Mouse (Mus musculus): ENCODE measurements at regions not wholly inside any gene's neighbourhood (a gene's known extent, or its start where the extent isn't known, plus 50 kb on each side); places are given as distances from the start of the nearest gene placed in this dataset.

GRCm38 (mm10) chr4:75466880-75467327 lies 188.8 kb upstream of the Dmac1 start:
- DNase-seq (ENCODE audit: low read depth), result no peak

GRCm38 (mm10) chr4:75463579-75463978 lies 185.5 kb upstream of the Dmac1 start:
- DNase-seq (ENCODE audit: low read depth), result no peak

DNA sequence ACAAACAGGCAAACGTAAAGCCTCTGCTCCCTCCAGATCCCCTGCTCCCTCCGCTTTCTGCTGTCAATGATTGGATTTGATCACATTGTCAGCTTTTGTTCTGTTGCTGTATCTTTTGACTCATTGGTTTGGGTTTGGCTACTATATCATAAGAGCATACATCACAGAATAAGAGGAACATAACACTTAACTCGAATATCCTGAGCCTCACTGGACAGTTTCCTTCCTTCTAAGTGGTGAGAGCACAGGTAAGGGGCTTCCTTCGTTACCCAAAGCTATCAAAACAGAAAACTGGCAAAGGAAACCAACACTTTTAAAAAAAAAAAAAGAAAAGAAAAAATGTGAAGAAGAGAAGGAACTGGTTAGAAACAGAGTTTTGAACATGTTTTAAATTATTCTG lies 171.4 kb upstream of the Dmac1 start:
- no peak for DNase-seq (ENCODE audit: low read depth)

DNA sequence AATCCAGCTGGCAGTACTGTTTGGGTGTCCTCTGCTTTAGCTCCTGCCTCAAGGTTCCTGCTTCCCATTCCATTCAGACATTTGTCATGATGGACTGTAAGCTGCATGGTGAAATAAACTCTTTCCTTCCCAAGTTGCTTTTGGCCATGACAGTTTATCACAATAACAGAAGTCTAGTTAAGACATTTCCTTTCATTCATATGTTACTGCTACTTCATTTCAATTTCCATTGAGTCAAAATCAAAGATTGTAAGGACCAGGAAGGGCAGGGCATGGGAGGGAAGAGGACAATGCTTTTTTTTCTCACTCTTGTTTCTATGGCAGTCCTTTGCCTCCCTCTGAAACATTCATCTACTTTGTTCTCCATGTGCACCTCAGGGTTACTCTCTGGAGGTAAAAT lies 145.2 kb upstream of the Dmac1 start:
- DNase-seq (ENCODE audit: low read depth), result no peak

DNA sequence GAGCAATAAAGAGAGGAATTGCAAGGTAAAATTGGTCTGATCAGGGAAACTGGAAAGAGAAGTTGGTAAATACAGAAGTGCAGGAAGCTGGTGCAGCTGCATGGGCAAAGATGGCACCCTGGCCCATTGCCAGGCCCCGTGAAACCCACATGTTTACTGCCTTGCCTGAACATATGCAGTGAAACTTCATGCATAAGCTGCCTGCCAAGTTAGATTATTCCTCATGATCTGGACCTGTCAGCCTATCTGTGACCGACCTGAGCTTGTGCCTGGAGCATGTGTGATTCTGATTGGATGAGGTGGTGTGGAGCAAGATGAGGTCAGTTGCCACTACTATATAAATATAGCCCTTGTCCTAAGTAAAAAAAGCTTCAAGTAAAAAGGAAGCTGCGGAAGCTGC lies 122.6 kb upstream of the Dmac1 start:
- peak; percentile 7 for DNase-seq (ENCODE audit: low read depth)

DNA sequence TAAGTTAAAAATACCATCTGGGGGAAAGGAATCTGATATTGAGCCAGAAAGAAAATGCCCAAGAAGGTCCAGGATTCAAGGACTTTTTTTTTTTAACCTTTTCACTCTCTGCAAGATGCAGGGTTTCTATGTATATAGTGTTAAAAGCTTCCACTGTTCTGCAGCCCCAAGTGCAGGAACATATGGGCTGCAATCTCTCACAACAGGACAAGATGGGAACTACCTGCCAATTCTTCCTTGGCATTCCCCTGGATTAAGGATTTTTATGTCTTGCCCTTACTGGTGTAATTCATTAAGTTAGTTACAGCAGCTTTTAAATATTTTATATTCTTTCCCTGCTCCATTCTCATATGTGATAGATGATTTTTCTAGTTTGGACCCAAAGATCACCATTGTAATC lies 116.9 kb upstream of the Dmac1 start:
- no peak for DNase-seq (ENCODE audit: low read depth)

- no peak for DNase-seq (ENCODE audit: low read depth)
These were observed 116.2 kb upstream of the Dmac1 start for GRCm38 (mm10) chr4:75394264-75394663.

DNA sequence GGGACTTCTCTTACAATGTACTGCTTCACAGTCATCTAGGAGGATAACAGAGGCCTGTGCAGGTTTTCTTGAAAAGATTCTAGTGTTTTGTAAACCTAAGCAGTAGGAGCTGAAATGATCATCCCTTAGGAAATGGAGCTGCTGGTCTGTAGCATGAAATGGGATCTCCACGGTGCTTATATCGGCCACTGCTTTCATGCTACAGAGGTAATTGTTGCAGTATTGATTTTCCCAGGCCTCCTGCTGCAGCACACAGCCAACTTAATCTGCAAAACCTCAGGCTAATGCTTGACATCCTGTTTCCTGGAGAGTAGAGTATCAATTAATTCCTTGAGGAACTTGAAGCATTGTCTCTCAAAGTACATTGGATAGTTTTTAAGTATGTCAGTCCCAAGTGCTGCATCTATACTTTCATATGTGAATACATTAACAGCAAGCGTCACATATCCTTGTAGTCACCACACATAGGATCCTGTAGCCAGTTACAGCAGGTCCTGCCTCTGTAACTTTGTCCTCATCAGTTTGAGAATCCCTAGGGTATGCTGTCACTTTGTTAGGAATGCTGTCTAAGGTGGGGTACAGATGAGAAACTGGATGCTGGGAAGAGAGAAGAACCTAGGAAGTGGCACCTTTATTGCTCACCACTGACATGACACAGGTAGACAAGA lies 108.3 kb upstream of the Dmac1 start:
- no peak for DNase-seq (ENCODE audit: low read depth)

- no peak for DNase-seq (ENCODE audit: low read depth)
These were observed 81.4 kb upstream of the Dmac1 start for GRCm38 (mm10) chr4:75359496-75359895.

GRCm38 (mm10) chr4:75355621-75356020 lies 77.5 kb upstream of the Dmac1 start:
- DNase-seq (ENCODE audit: low read depth), result no peak

DNA sequence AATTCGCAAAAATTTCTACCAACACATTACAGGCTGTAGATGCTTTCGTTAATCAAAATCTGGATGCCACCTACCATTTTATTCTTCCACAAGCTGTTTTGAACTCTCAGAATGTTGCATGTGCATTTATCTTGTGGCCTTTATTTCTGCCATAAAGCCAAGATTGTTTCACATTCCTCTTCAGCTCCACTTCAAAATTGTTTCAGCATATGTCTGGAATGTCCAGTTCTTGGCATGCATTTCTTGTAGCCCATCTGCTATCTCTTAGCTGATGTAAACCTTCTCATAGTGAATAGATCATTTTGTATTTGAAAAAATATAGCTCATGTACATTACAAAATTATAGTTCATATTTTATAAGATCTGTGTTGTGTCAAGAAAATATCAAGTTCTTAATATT lies 56.4 kb upstream of the Dmac1 start:
- no peak for DNase-seq (ENCODE audit: low read depth)

DNA sequence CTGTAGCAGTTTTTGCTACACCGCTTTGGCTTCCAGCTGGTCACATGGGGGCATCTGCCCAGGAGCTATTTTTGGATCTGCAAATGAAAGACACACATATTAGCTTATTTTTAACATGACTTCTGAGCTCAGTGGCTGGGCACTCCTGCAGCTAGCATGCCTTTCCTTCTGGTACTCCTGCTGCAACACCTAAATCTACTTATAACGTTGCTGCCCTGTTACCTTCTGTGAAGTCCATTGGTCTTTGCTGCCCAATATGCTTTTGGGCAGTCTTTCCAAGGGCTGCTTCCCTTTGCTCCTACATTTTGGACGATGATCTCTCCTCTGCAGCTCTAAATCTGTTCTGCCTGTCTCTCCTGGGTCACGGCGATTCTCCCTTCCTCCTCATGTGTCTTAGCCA lies 54.7 kb upstream of the Dmac1 start:
- DNase-seq (ENCODE audit: low read depth), result no peak

DNA sequence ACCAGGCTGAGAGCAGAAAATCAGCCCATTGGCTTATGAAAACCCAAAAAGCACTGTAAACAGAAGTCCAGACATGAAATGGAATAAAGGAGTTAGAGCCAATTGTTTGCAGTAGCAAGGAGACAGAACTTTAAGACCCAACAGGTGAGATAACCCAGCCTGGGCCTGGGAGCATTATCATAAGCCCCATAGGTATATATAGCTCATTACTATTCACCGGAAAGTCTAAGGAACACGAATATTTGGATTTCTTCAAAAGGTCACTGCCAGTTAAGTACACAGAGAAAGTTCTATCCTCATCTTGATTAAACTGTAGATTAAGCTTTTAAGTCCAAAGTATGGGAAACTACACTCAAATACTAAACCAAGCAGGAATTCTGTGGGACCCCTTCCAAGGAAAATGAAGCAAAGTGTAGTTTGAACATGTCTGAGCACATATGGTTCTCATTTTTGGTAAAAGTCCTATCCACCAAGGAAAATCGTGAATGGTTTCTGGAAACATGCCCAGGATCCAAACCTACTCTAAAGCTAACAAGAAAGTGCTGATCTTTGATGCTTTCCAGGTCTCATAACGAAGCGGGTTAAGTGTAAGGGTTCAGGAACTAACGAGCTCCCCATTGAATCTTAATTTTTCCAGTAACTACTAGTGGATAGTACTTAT lies 51.5 kb upstream of the Dmac1 start:
- no peak for DNase-seq (ENCODE audit: low read depth)

Measured in 416B (cell line).